Mouse (Mus musculus) forebrain, embryonic 16.5 days (tissue): Measurements from ENCODE around the gene Vps45. TPM values are rescaled to one million over a fixed set of nuclear protein-coding genes. Genes with fewer than 3 reads are reported as not detected.

Experiments used
- ATAC-seq: fragments of 200-750 bp; cut with Nextera tagmentation; 2 replicates; pipeline ENCODE4 v1.8.0; 2017; ENCODE audit warnings: mild to moderate bottlenecking, moderate library complexity
- H3K27ac ChIP-seq: fragments of 300-500 bp; sonication (generic); 2 replicates; pipeline ENCODE4 v1.5.1; 2014; ENCODE audit warnings: low read length, control low read depth
- H3K27me3 ChIP-seq: fragments of 300-500 bp; sonication (generic); replicated peaks from 2 replicates; pipeline ENCODE4 v1.6.1; 2014; ENCODE audit warnings: low read length; ENCODE audit not compliant: control insufficient read depth, insufficient read depth
- H3K36me3 ChIP-seq: fragments of 300-500 bp; sonication (generic); 2 replicates; pipeline ENCODE4 v1.6.1; 2014; ENCODE audit not compliant: control insufficient read depth, insufficient read depth
- H3K4me1 ChIP-seq: fragments of 300-500 bp; sonication (generic); replicated peaks from 2 replicates; pipeline ENCODE4 v1.6.1; 2014; ENCODE audit warnings: low read length; ENCODE audit not compliant: control insufficient read depth, insufficient read depth
- H3K4me2 ChIP-seq: fragments of 300-500 bp; sonication (generic); 2 replicates; pipeline ENCODE4 v1.6.1; 2014; ENCODE audit warnings: mild to moderate bottlenecking, low read length, control low read depth
- H3K4me3 ChIP-seq: fragments of 300-500 bp; sonication (generic); replicated peaks from 2 replicates; pipeline ENCODE4 v1.5.1; 2014; ENCODE audit warnings: mild to moderate bottlenecking, low read length, control low read depth
- H3K9ac ChIP-seq: fragments of 300-500 bp; sonication (generic); replicated peaks from 2 replicates; pipeline ENCODE4 v1.6.1; 2014; ENCODE audit warnings: low read depth, low read length, control low read depth
- H3K9me3 ChIP-seq: fragments of 300-500 bp; sonication (generic); 2 replicates; pipeline ENCODE4 v1.6.1; 2016; ENCODE audit warnings: low read length; ENCODE audit not compliant: control insufficient read depth
- WGBS: fragments of 180-500 bp; shearing (Covaris S2); extraction: QIAGEN DNeasy Blood & Tissue Kit; methylation state at CpG from one replicate; pipeline ENCODE4 v1.1.7; 2014; 5-methylcytosine and 5-hydroxymethylcytosine counted together
- polyA plus RNA-seq: library from polyadenylated mRNA; unstranded; fragments of >200 nt; fragmentation: Nextera tagmentation; extraction: Ambion mirVana; gene quantifications from 2 replicates; pipeline ENCODE4 v1.2.1, GENCODE M21; 2015

Gene Vps45
- polyA plus RNA-seq, 1 experiment from 2014 or later: 55.3 TPM

DNA sequence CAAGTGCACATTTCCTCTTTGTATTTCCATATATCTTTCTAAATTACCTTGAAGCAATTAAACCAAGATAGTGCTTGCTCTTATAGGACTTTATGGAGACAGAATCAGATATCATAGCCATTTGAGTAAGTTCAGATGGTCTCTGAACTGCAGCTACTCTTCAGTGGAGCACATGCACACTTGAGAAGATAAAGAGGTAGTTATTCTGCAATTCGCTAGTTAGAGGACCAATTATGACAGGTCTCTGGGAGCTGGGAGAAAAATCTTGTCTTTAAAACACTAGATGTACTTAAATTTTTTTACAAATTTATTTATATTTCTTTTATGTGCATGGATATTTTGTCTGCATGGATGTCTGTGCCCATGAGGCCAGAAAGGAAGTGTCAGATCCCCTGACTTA, 37.5 kb downstream of the Vps45 start:
- Histone ChIP-seq H3K4me1 (no peaks in the 10 kb centered on the region), H3K36me3 (no peaks in the 10 kb centered on the region), H3K9ac (no peak overlapping the region), H3K27ac (no peak overlapping the region), H3K9me3 (no peaks in the 10 kb centered on the region), H3K4me3 (no peak overlapping the region), H3K27me3 (no peaks in the 10 kb centered on the region), H3K4me2 (no peak overlapping the region)
- ATAC-seq: no peak
- WGBS: 85% methylated on average over 1 of the region's 1 CpGs

DNA sequence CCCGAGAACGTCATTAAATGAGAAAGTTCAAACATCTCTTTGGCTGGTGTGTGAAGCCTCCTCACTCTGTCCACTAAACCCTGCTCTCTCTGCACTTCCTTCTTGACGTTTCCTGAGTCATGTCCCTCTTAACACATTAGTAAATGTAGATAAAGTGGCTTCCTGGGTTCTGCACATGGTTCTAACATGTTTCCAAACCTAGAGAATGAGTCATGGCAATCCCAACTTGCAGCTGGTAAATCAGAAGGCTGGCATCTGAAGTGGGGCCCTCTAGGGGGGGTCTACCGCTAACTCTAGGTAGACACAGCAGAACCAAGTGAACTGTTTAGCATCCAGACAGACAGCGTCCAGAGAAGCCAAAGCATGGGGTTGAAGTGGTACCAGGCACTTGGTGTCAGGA, 40.8 kb downstream of the Vps45 start:
- H3K36me3 ChIP-seq: no peaks in the 10 kb centered on the region
- no peaks in the 10 kb centered on the region for H3K27me3 ChIP-seq
- H3K9me3 ChIP-seq: no peaks in the 10 kb centered on the region
- H3K4me1 ChIP-seq: no peaks in the 10 kb centered on the region
- H3K9ac ChIP-seq: no peak overlapping the region
- no peak overlapping the region for H3K4me2 ChIP-seq
- no peak overlapping the region for H3K4me3 ChIP-seq
- no peak overlapping the region for H3K27ac ChIP-seq
- no peak for ATAC-seq
- 84% methylated on average over 5 of the region's 5 CpGs for WGBS

GRCm38 (mm10) chr3:96016257-96016889, 41.9 kb downstream of the Vps45 start:
- no peaks in the 10 kb centered on the region for H3K9me3 ChIP-seq
- no peaks in the 10 kb centered on the region for H3K36me3 ChIP-seq
- no peak overlapping the region for H3K4me3 ChIP-seq
- H3K4me2 ChIP-seq: no peak overlapping the region
- H3K27ac ChIP-seq: no peak overlapping the region
- no peak for ATAC-seq
- 96% methylated on average over 2 of the region's 2 CpGs for WGBS
- no peaks in the 10 kb centered on the region for H3K27me3 ChIP-seq
- H3K9ac ChIP-seq: no peak overlapping the region
- H3K4me1 ChIP-seq: no peaks in the 10 kb centered on the region

DNA sequence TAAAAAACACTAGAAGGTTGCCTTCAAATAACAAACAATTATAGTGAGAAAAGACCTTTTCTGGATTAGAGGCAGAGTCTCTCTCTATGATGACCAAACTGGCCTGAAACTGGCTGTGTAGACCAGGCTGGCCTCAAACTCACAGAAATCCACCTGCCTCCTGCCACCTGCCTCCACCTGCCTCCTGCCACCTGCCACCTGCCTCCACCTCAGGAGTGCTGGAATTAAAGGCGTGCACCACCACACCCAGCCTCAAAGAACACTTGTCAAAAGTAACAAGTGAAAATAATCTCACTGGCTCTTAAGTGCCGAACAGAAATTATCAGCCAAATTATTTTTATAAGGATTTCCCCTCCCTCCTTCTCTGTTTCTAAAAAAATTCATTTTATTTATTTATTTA, 42.6 kb downstream of the Vps45 start:
- no peak overlapping the region for H3K4me3 ChIP-seq
- 86% methylated on average over 2 of the region's 2 CpGs for WGBS
- no peaks in the 10 kb centered on the region for H3K27me3 ChIP-seq
- no peak overlapping the region for H3K9ac ChIP-seq
- no peak overlapping the region for H3K4me2 ChIP-seq
- H3K27ac ChIP-seq: no peak overlapping the region
- H3K9me3 ChIP-seq: no peaks in the 10 kb centered on the region
- no peak for ATAC-seq
- no peaks in the 10 kb centered on the region for H3K4me1 ChIP-seq
- no peaks in the 10 kb centered on the region for H3K36me3 ChIP-seq

GRCm38 (mm10) chr3:96012805-96013204, 45.5 kb downstream of the Vps45 start:
- no peak for ATAC-seq
- no peak overlapping the region for H3K4me3 ChIP-seq
- H3K27ac ChIP-seq: no peak overlapping the region
- no peaks in the 10 kb centered on the region for H3K27me3 ChIP-seq
- H3K9me3 ChIP-seq: no peaks in the 10 kb centered on the region
- 24% methylated on average over 5 of the region's 5 CpGs for WGBS
- H3K4me2 ChIP-seq: no peak overlapping the region
- 0 out of 2 replicates have a peak, but pooled peaks cover 2% of the 10 kb centered on the region for H3K36me3 ChIP-seq
- H3K4me1 ChIP-seq: no peaks in the 10 kb centered on the region
- no peak overlapping the region for H3K9ac ChIP-seq

DNA sequence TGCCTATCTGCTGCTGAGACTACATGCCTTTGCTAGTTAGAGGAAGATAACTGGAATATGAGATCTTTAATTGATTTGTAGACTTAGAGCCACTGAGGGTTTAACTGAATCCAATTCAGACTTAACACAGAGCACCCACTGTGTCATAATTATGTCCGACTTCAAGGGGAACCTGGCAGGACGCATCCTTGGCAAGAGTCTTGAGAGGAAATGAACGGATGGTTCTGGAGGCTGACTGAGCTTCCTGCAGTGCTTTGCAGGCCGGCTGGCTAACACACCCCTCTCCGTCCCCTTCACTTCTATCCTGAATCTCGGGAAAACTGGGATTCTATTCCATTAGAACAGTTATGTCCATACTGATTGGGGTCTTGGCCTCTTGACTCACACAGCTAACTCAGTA, 49.8 kb downstream of the Vps45 start:
- no peak overlapping the region for H3K27ac ChIP-seq
- H3K4me3 ChIP-seq: no peak overlapping the region
- no peak overlapping the region for H3K4me2 ChIP-seq
- no peaks in the 10 kb centered on the region for H3K27me3 ChIP-seq
- no peaks in the 10 kb centered on the region; the same call in 1 of the 2 replicates for H3K4me1 ChIP-seq
- H3K36me3 ChIP-seq: 0 out of 2 replicates have a peak, but pooled peaks cover 2% of the 10 kb centered on the region
- WGBS: 72% methylated on average over 6 of the region's 6 CpGs
- H3K9me3 ChIP-seq: no peaks in the 10 kb centered on the region
- no peak for ATAC-seq
- H3K9ac ChIP-seq: no peak overlapping the region

GRCm38 (mm10) chr3:96001560-96001959, 56.7 kb downstream of the Vps45 start:
- no peak overlapping the region for H3K4me3 ChIP-seq
- no peak overlapping the region for H3K27ac ChIP-seq
- H3K4me2 ChIP-seq: no peak overlapping the region
- no peak for ATAC-seq
- peaks cover 18% of the 10 kb centered on the region for H3K4me1 ChIP-seq
- no peaks in the 10 kb centered on the region for H3K36me3 ChIP-seq
- H3K9me3 ChIP-seq: no peaks in the 10 kb centered on the region
- no peaks in the 10 kb centered on the region for H3K27me3 ChIP-seq
- no peak overlapping the region for H3K9ac ChIP-seq
- WGBS: 98% methylated on average over 1 of the region's 1 CpGs

- no peak overlapping the region for H3K4me3 ChIP-seq
- no peak overlapping the region for H3K27ac ChIP-seq
- H3K4me2 ChIP-seq: no peak overlapping the region
- H3K36me3 ChIP-seq: no peaks in the 10 kb centered on the region
- no peaks in the 10 kb centered on the region for H3K9me3 ChIP-seq
- H3K4me1 ChIP-seq: peaks cover 19% of the 10 kb centered on the region
- no peak for ATAC-seq
- no peak overlapping the region for H3K9ac ChIP-seq
- no peaks in the 10 kb centered on the region for H3K27me3 ChIP-seq
- WGBS: 71% methylated on average over 9 of the region's 9 CpGs
Observed at GRCm38 (mm10) chr3:96000921-96001501, 57.3 kb downstream of the Vps45 start.

DNA sequence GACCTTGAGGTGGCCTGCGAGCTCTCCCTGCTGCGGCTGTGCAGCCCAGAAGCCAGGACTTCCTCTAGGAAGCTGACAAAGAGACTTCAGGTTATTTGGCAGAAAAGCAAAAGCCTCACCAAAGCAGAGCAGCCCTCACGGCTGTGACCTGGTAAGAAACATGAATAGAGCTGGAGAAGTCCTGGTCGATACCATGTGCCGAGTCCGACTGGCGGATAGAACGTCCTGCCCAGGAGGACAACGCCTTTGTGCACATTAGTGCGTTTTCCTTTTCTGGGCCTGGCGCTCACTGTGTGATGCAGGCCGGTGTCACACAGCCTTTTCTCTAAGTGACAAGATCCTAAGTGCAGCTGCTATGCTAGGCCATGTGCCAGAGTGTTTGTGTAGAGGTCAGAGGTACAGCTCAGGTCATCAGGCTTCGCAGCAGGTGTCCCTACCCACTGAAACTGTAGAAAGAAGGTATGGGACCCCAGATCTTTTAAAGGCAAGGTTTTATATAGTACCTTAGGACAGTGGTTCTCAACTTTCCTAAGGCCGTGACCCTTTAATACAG, 58.1 kb downstream of the Vps45 start:
- H3K27ac ChIP-seq: no peak overlapping the region
- no peaks in the 10 kb centered on the region for H3K27me3 ChIP-seq
- WGBS: 80% methylated on average over 14 of the region's 14 CpGs
- H3K36me3 ChIP-seq: no peaks in the 10 kb centered on the region
- no peaks in the 10 kb centered on the region for H3K9me3 ChIP-seq
- H3K4me1 ChIP-seq: peaks cover 19% of the 10 kb centered on the region
- H3K9ac ChIP-seq: no peak overlapping the region
- H3K4me2 ChIP-seq: no peak overlapping the region
- H3K4me3 ChIP-seq: no peak overlapping the region
- ATAC-seq: no peak
